ENCODE assay signal across 8 mouse cellular contexts in genomic region chr11:40732997-40733338, GRCm38 (mm10). TPM values are rescaled to one million over a fixed set of nuclear protein-coding genes. Genes with fewer than 3 reads are reported as not detected.
DNase-seq lines count a peak whose midpoint lies in the region; ATAC-seq and TF ChIP-seq lines count a peak whose summit lies in the region.

No protein-coding gene starts in this region.

- no peak for TF ChIP-seq CTCF in bone marrow, adult 2 months (IDR thresholded peaks at IDR 0.05; ENCODE audit: control insufficient read depth, insufficient read depth, low read length)

- peak overlapping the region; percentile 49; the same call in 1 of the 2 replicates for H3K27ac ChIP-seq in heart, embryonic 15.5 days
- peak overlapping the region; percentile 58; the same call in 1 of the 2 replicates for H3K27ac ChIP-seq in bone marrow, adult 2 months (ENCODE audit: control insufficient read depth, insufficient read depth, low read depth, low read length, poor library complexity)
- no peak overlapping the region for H3K27ac ChIP-seq in hindbrain, embryonic 12.5 days
- no peak overlapping the region; the same call in 1 of the 2 replicates for H3K27ac ChIP-seq in midbrain, embryonic 11.5 days (ENCODE audit: low read depth, low read length)

- H3K9me3 ChIP-seq in heart, embryonic 15.5 days (replicated peaks), result no peaks in the 10 kb centered on the region
- H3K9me3 ChIP-seq in hindbrain, embryonic 12.5 days (replicated peaks), result no peaks in the 10 kb centered on the region
- H3K9me3 ChIP-seq in midbrain, embryonic 11.5 days (ENCODE audit: control insufficient read depth, low read length), result no peaks in the 10 kb centered on the region

- peak overlapping the region; percentile 87 for H3K4me3 ChIP-seq in heart, embryonic 15.5 days
- peak overlapping the region; percentile 68 for H3K4me3 ChIP-seq in bone marrow, adult 2 months (replicated peaks; ENCODE audit: control insufficient read depth, low read depth, low read length)
- peak overlapping the region; percentile 69 for H3K4me3 ChIP-seq in hindbrain, embryonic 12.5 days
- peak overlapping the region; percentile 86 for H3K4me3 ChIP-seq in midbrain, embryonic 11.5 days (ENCODE audit: low read depth, low read length)

- no peak for TF ChIP-seq POLR2A in bone marrow, adult 2 months (IDR thresholded peaks at IDR 0.05; ENCODE audit: borderline replicate concordance, control insufficient read depth, low read depth, low read length)

- H3K36me3 ChIP-seq in heart, embryonic 15.5 days, result peaks cover 30% of the 10 kb centered on the region
- H3K36me3 ChIP-seq in hindbrain, embryonic 12.5 days, result peaks cover 16% of the 10 kb centered on the region
- peaks cover 8% of the 10 kb centered on the region; the same call in 1 of the 2 replicates for H3K36me3 ChIP-seq in midbrain, embryonic 11.5 days (ENCODE audit: control insufficient read depth, insufficient read depth, low read length)

- peaks cover 33% of the 10 kb centered on the region for H3K4me1 ChIP-seq in heart, embryonic 15.5 days (replicated peaks)
- H3K4me1 ChIP-seq in bone marrow, adult 2 months (ENCODE audit: control insufficient read depth, insufficient read depth, low read length), result no peaks in the 10 kb centered on the region
- peaks cover 23% of the 10 kb centered on the region for H3K4me1 ChIP-seq in hindbrain, embryonic 12.5 days
- peaks cover 22% of the 10 kb centered on the region for H3K4me1 ChIP-seq in midbrain, embryonic 11.5 days (ENCODE audit: control insufficient read depth, insufficient read depth, low read length)

- no peak for DNase-seq in heart, adult 9 months (ENCODE audit: low spot score in 2 of 2)
- no peak for DNase-seq in midbrain, embryonic 11.5 days (ENCODE audit: low spot score, missing footprints)
- no peak for DNase-seq in layer of hippocampus, adult 9-10 months (ENCODE audit: low spot score)
- DNase-seq in testis, postnatal 10 days (ENCODE audit: low spot score), result no peak
- DNase-seq in kidney, postnatal 4 days, result no peak

- H3K4me2 ChIP-seq in heart, embryonic 15.5 days, result peak overlapping the region; percentile 91
- peak overlapping the region; percentile 81 for H3K4me2 ChIP-seq in hindbrain, embryonic 12.5 days (replicated peaks)
- H3K4me2 ChIP-seq in midbrain, embryonic 11.5 days, result peak overlapping the region; percentile 69

- H3K9ac ChIP-seq in heart, embryonic 15.5 days, result peak overlapping the region; percentile 62
- peak overlapping the region; percentile 60 for H3K9ac ChIP-seq in hindbrain, embryonic 12.5 days
- H3K9ac ChIP-seq in midbrain, embryonic 11.5 days (ENCODE audit: low read length), result peak overlapping the region; percentile 69

- ATAC-seq in heart, embryonic 15.5 days (replicated peaks; ENCODE audit: insufficient number of reproducible peaks, insufficient read depth, low FRiP score, low read depth), result peak; percentile 4; the same call in 1 of the 2 replicates
- ATAC-seq in hindbrain, embryonic 12.5 days (ENCODE audit: low FRiP score), result peak; percentile 38; the same call in 1 of the 2 replicates
- ATAC-seq in midbrain, embryonic 11.5 days (ENCODE audit: low FRiP score), result peak; percentile 63

- 2% methylated on average over 14 of the region's 14 CpGs for WGBS in heart, embryonic 15.5 days
- WGBS in bone marrow, adult 2 months, result under 1% methylated on average over 14 of the region's 14 CpGs
- 2% methylated on average over 14 of the region's 14 CpGs for WGBS in hindbrain, embryonic 12.5 days
- WGBS in midbrain, embryonic 11.5 days, result under 1% methylated on average over 14 of the region's 14 CpGs

- no peaks in the 10 kb centered on the region for H3K27me3 ChIP-seq in heart, embryonic 15.5 days
- no peaks in the 10 kb centered on the region for H3K27me3 ChIP-seq in hindbrain, embryonic 12.5 days
- no peaks in the 10 kb centered on the region for H3K27me3 ChIP-seq in midbrain, embryonic 11.5 days (ENCODE audit: control insufficient read depth, insufficient read depth, low read length)

RNA-seq across cellular contexts. Expression of gene Hmmr, which starts 0.3 kb away (rescaled TPM):
- polyA plus RNA-seq in heart, embryonic 15.5 days (2015; fragmentation: Nextera tagmentation; extraction: Ambion mirVana), result 44.2 and 48.7 TPM in 2 replicates
- polyA plus RNA-seq in bone marrow, adult 2 months (2011; ENCODE audit: insufficient read depth, insufficient read length, low replicate concordance, missing spikeins), result 23.2 and 23.5 TPM in 2 replicates
- 34.3 and 36.9 TPM in 2 replicates for polyA plus RNA-seq in hindbrain, embryonic 12.5 days (2016; fragmentation: Nextera tagmentation; extraction: Ambion mirVana)
- 66.1 and 67.2 TPM in 2 replicates for polyA plus RNA-seq in midbrain, embryonic 11.5 days (2014; fragmentation: Nextera tagmentation; extraction: Ambion mirVana)

RNA-seq across cellular contexts. Expression of gene Nudcd2, which starts 0.5 kb away (rescaled TPM):
- 81.3 and 92.3 TPM in 2 replicates for polyA plus RNA-seq in heart, embryonic 15.5 days (2015; fragmentation: Nextera tagmentation; extraction: Ambion mirVana)
- polyA plus RNA-seq in bone marrow, adult 2 months (2011; ENCODE audit: insufficient read depth, insufficient read length, low replicate concordance, missing spikeins), result 24.6 and 38.7 TPM in 2 replicates
- polyA plus RNA-seq in hindbrain, embryonic 12.5 days (2016; fragmentation: Nextera tagmentation; extraction: Ambion mirVana), result 126 and 128 TPM in 2 replicates
- 196 and 215 TPM in 2 replicates for polyA plus RNA-seq in midbrain, embryonic 11.5 days (2014; fragmentation: Nextera tagmentation; extraction: Ambion mirVana)

RNA-seq across cellular contexts. Expression of gene Ccng1, which starts 22.1 kb away (rescaled TPM):
- 124 and 139 TPM in 2 replicates for polyA plus RNA-seq in heart, embryonic 15.5 days (2015; fragmentation: Nextera tagmentation; extraction: Ambion mirVana)
- 8.0 and 29.8 TPM in 2 replicates for polyA plus RNA-seq in bone marrow, adult 2 months (2011; ENCODE audit: insufficient read depth, insufficient read length, low replicate concordance, missing spikeins)
- polyA plus RNA-seq in hindbrain, embryonic 12.5 days (2016; fragmentation: Nextera tagmentation; extraction: Ambion mirVana), result 42.9 and 43.1 TPM in 2 replicates
- polyA plus RNA-seq in midbrain, embryonic 11.5 days (2014; fragmentation: Nextera tagmentation; extraction: Ambion mirVana), result 47.9 and 61.1 TPM in 2 replicates

RNA-seq across cellular contexts. Expression of gene Mat2b, which starts 38.0 kb away (rescaled TPM):
- 114 and 123 TPM in 2 replicates for polyA plus RNA-seq in heart, embryonic 15.5 days (2015; fragmentation: Nextera tagmentation; extraction: Ambion mirVana)
- polyA plus RNA-seq in bone marrow, adult 2 months (2011; ENCODE audit: insufficient read depth, insufficient read length, low replicate concordance, missing spikeins), result 28.4 and 34.2 TPM in 2 replicates
- 77.3 and 79.3 TPM in 2 replicates for polyA plus RNA-seq in hindbrain, embryonic 12.5 days (2016; fragmentation: Nextera tagmentation; extraction: Ambion mirVana)
- 107 and 111 TPM in 2 replicates for polyA plus RNA-seq in midbrain, embryonic 11.5 days (2014; fragmentation: Nextera tagmentation; extraction: Ambion mirVana)

Comparison
In these comparisons a context has a peak if more than half of its experiments do, and no peak if none do; other contexts are left out.
1. ATAC-seq: peak in every context shown above with its lines; median percentile 63 in midbrain, embryonic 11.5 days; 38 in hindbrain, embryonic 12.5 days; 4 in heart, embryonic 15.5 days.
2. H3K27ac ChIP-seq: peak in heart, embryonic 15.5 days (single experiment) and bone marrow, adult 2 months (single experiment); none in hindbrain, embryonic 12.5 days (single experiment) and midbrain, embryonic 11.5 days (single experiment).
3. Peak in every context shown above with its lines, with median percentiles within 50 percentile points of each other: H3K4me2 ChIP-seq, H3K4me3 ChIP-seq and H3K9ac ChIP-seq.